Comparison of ENCODE assay signal across 9 mouse cellular contexts in the genomic region with DNA sequence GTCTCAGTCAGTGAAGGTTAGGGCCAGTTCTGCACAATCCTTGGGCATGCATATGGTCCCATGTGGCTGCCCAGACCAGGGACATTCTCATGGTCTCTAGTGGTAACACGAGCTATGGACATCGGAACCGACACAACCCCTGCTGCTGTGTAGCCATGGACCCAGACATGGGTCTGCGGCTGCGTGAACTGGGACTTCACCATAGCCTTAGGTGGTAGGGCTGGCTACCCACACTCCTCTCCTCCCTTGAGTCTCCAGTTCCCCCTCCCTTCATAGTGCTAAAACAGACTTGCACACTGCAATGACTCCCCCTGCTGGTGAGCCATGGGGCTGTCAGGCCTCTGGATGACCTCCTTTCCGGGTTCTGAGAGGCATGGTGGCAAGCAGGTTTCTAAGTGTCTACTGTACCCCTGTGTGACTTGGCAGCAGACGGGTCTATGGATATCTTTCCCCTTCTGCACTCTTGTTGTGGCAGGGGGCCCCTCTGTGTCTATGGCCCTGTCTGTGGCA.
A peak's percentile ranks its signal among the peaks of the same experiment; 100 is the strongest.
DNase-seq lines count a peak whose midpoint lies in the region; ATAC-seq and TF ChIP-seq lines count a peak whose summit lies in the region.
"Had no signal": no experiment of that assay in that cellular context is flagged by ENCODE, and none has a peak within 500 bp of the region (broad histone marks: within the 10 kb centered on the region; RNA-seq: fewer than 3 reads in every experiment).

No protein-coding gene starts in this region.

- H3K4me2 ChIP-seq in liver, embryonic 12.5 days, result no peak overlapping the region
- H3K4me2 ChIP-seq in limb, embryonic 11.5 days (ENCODE audit: low read depth, severe bottlenecking), result no peak overlapping the region
- H3K4me2 ChIP-seq: liver, embryonic 13.5 days had no signal

- no peak overlapping the region for H3K9ac ChIP-seq in liver, embryonic 12.5 days
- no peak overlapping the region for H3K9ac ChIP-seq in limb, embryonic 11.5 days (ENCODE audit: low read length)
- H3K9ac ChIP-seq: liver, embryonic 13.5 days had no signal

- no peaks in the 10 kb centered on the region for H3K27me3 ChIP-seq in liver, embryonic 12.5 days (replicated peaks)
- H3K27me3 ChIP-seq in limb, embryonic 11.5 days (ENCODE audit: control insufficient read depth, insufficient read depth, low read length), result no peaks in the 10 kb centered on the region
- no peaks in the 10 kb centered on the region for H3K27me3 ChIP-seq in testis, adult 2 months (ENCODE audit: control insufficient read depth, insufficient read depth, low read length)
- H3K27me3 ChIP-seq: liver, embryonic 13.5 days had no signal

- peak; percentile 3 for DNase-seq in cerebellum, adult 9-11 months
- DNase-seq in liver, result peak; percentile 22
- peak; percentile 59 for DNase-seq in limb, embryonic 11.5 days (ENCODE audit: low spot score)
- DNase-seq in B cell, adult 2 months, result no peak
- DNase-seq: liver, embryonic 13.5 days had no signal

- WGBS in liver, embryonic 12.5 days (ENCODE audit: insufficient replicate concordance), result 75% methylated on average over 7 of the region's 7 CpGs
- 83% methylated on average over 7 of the region's 7 CpGs for WGBS in limb, embryonic 11.5 days

- H3K27ac ChIP-seq in liver, embryonic 12.5 days, result no peak overlapping the region
- H3K27ac ChIP-seq in cortical plate, adult 2 months (ENCODE audit: insufficient read depth, low read length), result no peak overlapping the region
- H3K27ac ChIP-seq in limb, embryonic 11.5 days (replicated peaks; ENCODE audit: low read depth, low read length), result no peak overlapping the region
- H3K27ac ChIP-seq in testis, adult 2 months (ENCODE audit: control insufficient read depth, insufficient read depth, low read depth, low read length), result no peak overlapping the region
- H3K27ac ChIP-seq: liver, embryonic 13.5 days had no signal

- ATAC-seq in cerebellum, adult (ENCODE audit: insufficient number of reproducible peaks, low FRiP score, low TSS enrichment), result no peak; the same call in 1 of the 2 replicates
- ATAC-seq in liver, embryonic 12.5 days, result no peak
- no peak for ATAC-seq in limb, embryonic 11.5 days (ENCODE audit: insufficient number of reproducible peaks, low FRiP score, low TSS enrichment, low read depth)

- no peaks in the 10 kb centered on the region for H3K4me1 ChIP-seq in liver, embryonic 12.5 days
- H3K4me1 ChIP-seq in cortical plate, adult 2 months (ENCODE audit: control insufficient read depth, insufficient read depth, low read length), result no peaks in the 10 kb centered on the region
- no peaks in the 10 kb centered on the region for H3K4me1 ChIP-seq in limb, embryonic 11.5 days (ENCODE audit: control insufficient read depth, insufficient read depth, low read length)
- no peaks in the 10 kb centered on the region for H3K4me1 ChIP-seq in testis, adult 2 months (ENCODE audit: control insufficient read depth, insufficient read depth, low read length)
- H3K4me1 ChIP-seq: liver, embryonic 13.5 days had no signal

- H3K36me3 ChIP-seq in liver, embryonic 12.5 days, result no peaks in the 10 kb centered on the region
- H3K36me3 ChIP-seq in limb, embryonic 11.5 days (ENCODE audit: control insufficient read depth, insufficient read depth, low read length), result no peaks in the 10 kb centered on the region
- H3K36me3 ChIP-seq in testis, adult 2 months (ENCODE audit: control insufficient read depth, insufficient read depth, low read length), result no peaks in the 10 kb centered on the region
- H3K36me3 ChIP-seq: liver, embryonic 13.5 days had no signal

- H3K4me3 ChIP-seq in liver, embryonic 12.5 days, result no peak overlapping the region
- H3K4me3 ChIP-seq in cortical plate, adult 2 months (ENCODE audit: insufficient read depth, low read length), result no peak overlapping the region
- no peak overlapping the region for H3K4me3 ChIP-seq in limb, embryonic 11.5 days (ENCODE audit: low read depth, low read length)
- no peak overlapping the region for H3K4me3 ChIP-seq in testis, adult 2 months (ENCODE audit: control insufficient read depth, low read depth, low read length)
- H3K4me3 ChIP-seq: liver, embryonic 13.5 days had no signal

- peak; percentile 66 for TF ChIP-seq CTCF in cortical plate, adult 2 months (IDR thresholded peaks at IDR 0.05; ENCODE audit: extremely low read depth, insufficient read depth, low read length)
- peak; percentile 68; the same call in 1 of the 2 replicates for TF ChIP-seq CTCF in testis, adult 2 months (IDR thresholded peaks at IDR 0.05; ENCODE audit: control insufficient read depth, insufficient read depth, insufficient replicate concordance, low read depth, low read length)

- 0 out of 2 replicates have a peak, but pooled peaks cover 6% of the 10 kb centered on the region for H3K9me3 ChIP-seq in liver, embryonic 12.5 days (replicated peaks)
- no peaks in the 10 kb centered on the region for H3K9me3 ChIP-seq in limb, embryonic 11.5 days (ENCODE audit: control insufficient read depth, low read length)

- no peak for TF ChIP-seq POLR2A in cortical plate, adult 2 months (IDR thresholded peaks at IDR 0.05; ENCODE audit: extremely low read depth, insufficient read depth, low read length)
- TF ChIP-seq POLR2A in testis, adult 2 months (IDR thresholded peaks at IDR 0.05; ENCODE audit: control insufficient read depth, low read depth, low read length), result no peak

Comparison
In these comparisons a context has a peak if more than half of its experiments do, and no peak if none do; other contexts are left out.
1. DNase-seq: peak in cerebellum, adult 9-11 months (single experiment), liver (single experiment) and limb, embryonic 11.5 days (single experiment); none in B cell, adult 2 months (0 of 2).